Mouse (Mus musculus) lung, adult 2 months (tissue): ENCODE data around the gene Card10.

ENCODE experiments used
- CTCF ChIP-seq: fragments of 200-500 bp; IDR thresholded peaks from 2 replicates; pipeline ENCODE4 v1.5.1; 2011; ENCODE audit warnings: mild to moderate bottlenecking, low read length, control low read depth; ENCODE audit not compliant: insufficient read depth
- POLR2A ChIP-seq: fragments of 200-500 bp; IDR thresholded peaks from 2 replicates; pipeline ENCODE4 v1.6.1; 2011; ENCODE audit warnings: low read depth, mild to moderate bottlenecking, control low read depth, low read length, borderline replicate concordance; ENCODE audit errors: extremely low read depth

DNA sequence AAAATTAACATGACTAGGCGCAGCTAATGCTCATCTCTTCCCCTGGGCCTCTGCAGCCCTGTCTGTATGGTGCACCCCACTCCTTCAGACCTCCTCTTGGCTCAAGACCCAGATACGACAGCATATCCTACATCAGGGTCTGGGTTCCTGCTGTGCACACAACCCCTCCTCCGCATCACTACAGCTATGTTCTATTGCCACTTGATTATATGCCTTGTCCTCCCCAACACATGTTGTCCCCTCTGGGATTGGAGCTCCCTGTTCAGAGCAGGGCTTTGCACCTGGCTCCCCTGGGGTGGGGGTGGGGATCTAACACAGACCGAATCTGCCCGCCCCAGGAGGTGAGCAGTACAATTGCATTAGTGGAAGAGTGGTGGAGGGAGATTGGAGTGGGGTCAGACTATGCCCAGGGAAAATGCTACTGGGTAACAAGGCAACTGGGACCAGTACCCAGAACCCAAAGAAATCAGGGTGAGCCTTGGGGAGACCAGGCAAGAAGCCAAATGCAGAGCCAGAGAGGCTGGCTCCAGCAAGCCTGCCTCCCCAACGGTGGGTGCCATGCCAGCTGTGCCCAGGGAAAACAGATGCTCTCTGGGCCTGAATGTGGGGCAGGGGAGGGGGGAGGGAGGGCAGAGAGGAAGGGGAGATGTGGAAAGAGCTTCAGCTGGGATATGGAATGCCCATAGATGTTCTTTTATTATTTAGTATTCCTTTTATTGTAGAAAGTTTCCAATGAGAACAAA, 52.1 kb downstream of the Card10 start:
- TF ChIP-seq CTCF = no peak
- TF ChIP-seq POLR2A = no peak
